Mouse (Mus musculus): Measurements from ENCODE around the gene Hdgfl2. TPM values are rescaled to one million over a fixed set of nuclear protein-coding genes. Genes with fewer than 3 reads are reported as not detected.

Gene Hdgfl2
- total and polyA plus RNA-seq, 3 experiments, result 35.3 to 93.6 (median 68.9) TPM

GRCm38 (mm10) chr17:56100811-56101210 is 21.4 kb downstream of the Hdgfl2 start (continued):
- no peak for TF ChIP-seq CTCF (conservative IDR thresholded peaks at IDR 0.05 in 1 of 2, IDR thresholded peaks at IDR 0.05 in 1 of 2; ENCODE audit: low read depth in 2 of 2, low read length in 2 of 2)
- TF ChIP-seq MEF2A (IDR thresholded peaks at IDR 0.05; ENCODE audit: borderline replicate concordance, low read depth, low read length), result no peak

DNA sequence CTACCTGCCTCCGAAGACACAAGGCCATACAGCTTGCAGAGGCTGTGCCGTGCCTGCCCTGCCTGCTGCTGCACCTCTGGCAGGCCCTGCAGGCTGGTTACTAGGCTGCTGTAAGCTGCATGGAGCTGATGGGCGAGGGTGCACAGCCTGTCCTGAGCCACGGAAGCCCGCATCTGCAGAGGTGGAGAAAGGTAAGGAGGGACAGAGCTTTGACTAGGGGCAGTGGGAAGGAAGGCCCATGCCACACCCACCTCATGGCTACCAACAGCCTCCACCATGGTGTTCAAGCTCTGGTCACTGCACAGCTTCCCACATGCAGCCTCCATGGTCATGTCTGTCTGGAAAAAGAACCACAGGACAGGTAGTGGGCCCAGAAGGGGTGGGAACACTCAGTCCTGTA is 22.7 kb downstream of the Hdgfl2 start:
- no peaks in the 10 kb centered on the region for H3K27me3 ChIP-seq (replicated peaks)
- no peak for TF ChIP-seq USF1 (IDR thresholded peaks at IDR 0.05; ENCODE audit: low read depth, low read length)
- no peak for TF ChIP-seq RCOR1 (conservative IDR thresholded peaks at IDR 0.05; ENCODE audit: low read depth, low read length)
- TF ChIP-seq PAX5 (IDR thresholded peaks at IDR 0.05; ENCODE audit: low read length), result no peak
- TF ChIP-seq SMC3 (IDR thresholded peaks at IDR 0.05; ENCODE audit: low read depth, low read length), result no peak
- no peak for TF ChIP-seq MAFK (IDR thresholded peaks at IDR 0.05; ENCODE audit: insufficient replicate concordance, low read length)
- TF ChIP-seq JUN (IDR thresholded peaks at IDR 0.05; ENCODE audit: insufficient read depth, low read depth, low read length), result no peak
- TF ChIP-seq POLR2AphosphoS2 (IDR thresholded peaks at IDR 0.05; ENCODE audit: low read depth, low read length), result no peak
- TF ChIP-seq TCF12 (IDR thresholded peaks at IDR 0.05; ENCODE audit: low read depth, low read length), result no peak
- TF ChIP-seq GABPA (IDR thresholded peaks at IDR 0.05; ENCODE audit: insufficient replicate concordance, low read depth, low read length), result no peak
- H3K9me3 ChIP-seq (replicated peaks; ENCODE audit: low read length), result no peaks in the 10 kb centered on the region
- H3K27ac ChIP-seq (ENCODE audit: insufficient read depth, low read depth), result no peak overlapping the region
- no peak overlapping the region for H3K4me2 ChIP-seq (ENCODE audit: insufficient read depth, low read depth, poor library complexity, severe bottlenecking)
- H3K4me1 ChIP-seq (ENCODE audit: control insufficient read depth in 1 of 2, insufficient read depth in 2 of 2), result no peaks in the 10 kb centered on the region
- peaks cover 66 to 72% of the 10 kb centered on the region in 2 experiments for H3K36me3 ChIP-seq (replicated peaks in 1 of 2; ENCODE audit: control insufficient read depth in 1 of 2, insufficient read depth in 1 of 2, low read length in 1 of 2)
- in situ Hi-C loops (cut with MboI; ENCODE audit: low pct_ligation_motif_present, low pct_unique_long_range_greater_than_20kb, low sequenced_read_pairs), result no loop called here
- no peak for DNase-seq (ENCODE audit: extremely low read depth)
- no peaks in the 10 kb centered on the region for H3K79me2 ChIP-seq (replicated peaks; ENCODE audit: control insufficient read depth, extremely low read depth, insufficient read depth, poor library complexity, severe bottlenecking)
- dilution Hi-C loops (cut with MboI; ENCODE audit: extremely low pct_ligation_motif_present, extremely low pct_unique_long_range_greater_than_20kb, low sequenced_read_pairs), result no loop called here
- H3K4me3 ChIP-seq (replicated peaks in 1 of 3; ENCODE audit: low read depth in 2 of 3, low read length in 2 of 3, poor library complexity in 1 of 3), result no peak overlapping the region
- no peak overlapping the region for H3K9ac ChIP-seq (ENCODE audit: insufficient read depth, low read depth)

DNA sequence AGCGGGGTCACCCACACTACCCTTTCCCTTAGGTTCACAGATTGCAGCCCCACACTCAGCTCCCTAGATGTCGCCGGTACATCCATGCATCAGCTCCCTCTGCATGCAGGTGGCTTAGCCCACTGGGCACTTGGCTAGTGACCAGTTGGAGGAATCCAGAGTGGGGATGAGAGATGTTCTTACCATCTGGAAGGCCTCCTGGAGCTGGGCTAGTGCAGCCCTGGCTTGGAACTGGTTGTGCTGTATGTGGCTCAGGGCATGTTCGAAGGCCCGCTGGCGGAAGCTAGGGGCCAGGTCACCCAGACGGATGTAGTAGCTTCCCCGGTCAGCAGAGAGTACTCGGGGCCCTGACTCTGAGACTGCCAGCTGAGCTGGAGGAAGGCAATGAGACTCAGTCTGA is 23.5 kb downstream of the Hdgfl2 start:
- in situ Hi-C loops (cut with MboI; ENCODE audit: low pct_ligation_motif_present, low pct_unique_long_range_greater_than_20kb, low sequenced_read_pairs), result no loop called here
- no peak for TF ChIP-seq POLR2A (IDR thresholded peaks at IDR 0.05; ENCODE audit: low read depth, low read length)
- TF ChIP-seq RCOR1 (conservative IDR thresholded peaks at IDR 0.05; ENCODE audit: low read depth, low read length), result no peak
- TF ChIP-seq ZC3H11A (IDR thresholded peaks at IDR 0.05; ENCODE audit: low read depth, low read length), result no peak
- Histone ChIP-seq H3K4me3 (replicated peaks in 1 of 3; ENCODE audit: low read depth in 2 of 3, low read length in 2 of 3, poor library complexity in 1 of 3) (no peak overlapping the region), H3K9ac (ENCODE audit: insufficient read depth, low read depth) (no peak overlapping the region), H3K79me2 (replicated peaks; ENCODE audit: control insufficient read depth, extremely low read depth, insufficient read depth, poor library complexity, severe bottlenecking) (no peaks in the 10 kb centered on the region), H3K27me3 (replicated peaks) (no peaks in the 10 kb centered on the region), H3K9me3 (replicated peaks; ENCODE audit: low read length) (no peaks in the 10 kb centered on the region), H3K4me2 (ENCODE audit: insufficient read depth, low read depth, poor library complexity, severe bottlenecking) (no peak overlapping the region), H3K27ac (ENCODE audit: insufficient read depth, low read depth) (no peak overlapping the region), H3K4me1 (ENCODE audit: control insufficient read depth in 1 of 2, insufficient read depth in 2 of 2) (0 out of 4 replicates have a peak, but pooled peaks cover 0 to 2% of the 10 kb centered on the region in 2 experiments), H3K36me3 (replicated peaks in 1 of 2; ENCODE audit: control insufficient read depth in 1 of 2, insufficient read depth in 1 of 2, low read length in 1 of 2) (peaks cover 58 to 72% of the 10 kb centered on the region in 2 experiments)
- no peak for DNase-seq (ENCODE audit: extremely low read depth)
- dilution Hi-C loops (cut with MboI; ENCODE audit: extremely low pct_ligation_motif_present, extremely low pct_unique_long_range_greater_than_20kb, low sequenced_read_pairs), result no loop called here
